Mouse (Mus musculus) forebrain, embryonic 16.5 days (tissue): Measurements from ENCODE around the gene Neu3. TPM values are rescaled to one million over a fixed set of nuclear protein-coding genes. Genes with fewer than 3 reads are reported as not detected.

Source experiments
- ATAC-seq: fragments of 200-750 bp; cut with Nextera tagmentation; 2 replicates; pipeline ENCODE4 v1.8.0; 2017; ENCODE audit warnings: mild to moderate bottlenecking, moderate library complexity
- H3K27ac ChIP-seq: fragments of 300-500 bp; sonication (generic); 2 replicates; pipeline ENCODE4 v1.5.1; 2014; ENCODE audit warnings: low read length, control low read depth
- H3K27me3 ChIP-seq: fragments of 300-500 bp; sonication (generic); replicated peaks from 2 replicates; pipeline ENCODE4 v1.6.1; 2014; ENCODE audit warnings: low read length; ENCODE audit not compliant: control insufficient read depth, insufficient read depth
- H3K36me3 ChIP-seq: fragments of 300-500 bp; sonication (generic); 2 replicates; pipeline ENCODE4 v1.6.1; 2014; ENCODE audit not compliant: control insufficient read depth, insufficient read depth
- H3K4me1 ChIP-seq: fragments of 300-500 bp; sonication (generic); replicated peaks from 2 replicates; pipeline ENCODE4 v1.6.1; 2014; ENCODE audit warnings: low read length; ENCODE audit not compliant: control insufficient read depth, insufficient read depth
- H3K4me2 ChIP-seq: fragments of 300-500 bp; sonication (generic); 2 replicates; pipeline ENCODE4 v1.6.1; 2014; ENCODE audit warnings: mild to moderate bottlenecking, low read length, control low read depth
- H3K4me3 ChIP-seq: fragments of 300-500 bp; sonication (generic); replicated peaks from 2 replicates; pipeline ENCODE4 v1.5.1; 2014; ENCODE audit warnings: mild to moderate bottlenecking, low read length, control low read depth
- H3K9ac ChIP-seq: fragments of 300-500 bp; sonication (generic); replicated peaks from 2 replicates; pipeline ENCODE4 v1.6.1; 2014; ENCODE audit warnings: low read depth, low read length, control low read depth
- H3K9me3 ChIP-seq: fragments of 300-500 bp; sonication (generic); 2 replicates; pipeline ENCODE4 v1.6.1; 2016; ENCODE audit warnings: low read length; ENCODE audit not compliant: control insufficient read depth
- WGBS: fragments of 180-500 bp; shearing (Covaris S2); extraction: QIAGEN DNeasy Blood & Tissue Kit; methylation state at CpG from one replicate; pipeline ENCODE4 v1.1.7; 2014; 5-methylcytosine and 5-hydroxymethylcytosine counted together
- polyA plus RNA-seq: library from polyadenylated mRNA; unstranded; fragments of >200 nt; fragmentation: Nextera tagmentation; extraction: Ambion mirVana; gene quantifications from 2 replicates; pipeline ENCODE4 v1.2.1, GENCODE M21; 2015

The Neu3 gene
- polyA plus RNA-seq, result 1.6 and 1.7 TPM in 2 replicates

DNA sequence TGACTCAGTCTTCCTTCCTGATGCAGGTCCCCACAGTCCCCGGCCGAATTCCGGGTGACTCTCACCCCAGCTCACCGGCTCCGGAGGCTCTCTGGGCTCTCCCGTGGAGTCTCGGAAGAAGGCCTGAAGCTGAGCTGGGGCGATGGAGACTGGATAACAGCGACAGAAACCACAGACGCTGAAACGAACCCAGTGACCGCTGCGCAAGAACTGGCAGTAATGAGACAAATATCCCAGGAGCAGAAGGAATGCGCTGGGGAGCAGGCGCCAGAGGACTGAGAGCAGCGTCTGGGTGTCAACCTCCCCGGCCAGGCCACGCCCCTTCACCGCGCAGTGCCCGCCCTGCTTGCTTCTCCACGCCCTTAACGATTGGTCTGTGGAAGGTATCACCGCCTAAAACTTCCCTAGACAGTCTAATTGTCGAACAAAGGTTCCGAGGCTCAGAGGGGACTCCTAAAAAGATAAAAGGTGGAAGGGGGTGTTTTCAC is at the start of gene Neu3:
Neu3 (minus strand) TSS at position 335 of the 488 bp plus-strand sequence.
- H3K27ac ChIP-seq, result peak within 1 kb of the TSS; percentile 30; the same call in 1 of the 2 replicates
- H3K4me3 ChIP-seq, result peak within 1 kb of the TSS; percentile 45
- H3K27me3 ChIP-seq, result no peaks in the 10 kb centered on the region
- H3K9me3 ChIP-seq, result no peaks in the 10 kb centered on the region
- ATAC-seq, result peak; percentile 98
- peaks cover 7% of the 10 kb centered on the region for H3K4me1 ChIP-seq
- peak within 1 kb of the TSS; percentile 62 for H3K4me2 ChIP-seq
- no peaks in the 10 kb centered on the region for H3K36me3 ChIP-seq
- 1% methylated on average over 26 of the region's 26 CpGs for WGBS
- H3K9ac ChIP-seq, result peak within 1 kb of the TSS; percentile 57

DNA sequence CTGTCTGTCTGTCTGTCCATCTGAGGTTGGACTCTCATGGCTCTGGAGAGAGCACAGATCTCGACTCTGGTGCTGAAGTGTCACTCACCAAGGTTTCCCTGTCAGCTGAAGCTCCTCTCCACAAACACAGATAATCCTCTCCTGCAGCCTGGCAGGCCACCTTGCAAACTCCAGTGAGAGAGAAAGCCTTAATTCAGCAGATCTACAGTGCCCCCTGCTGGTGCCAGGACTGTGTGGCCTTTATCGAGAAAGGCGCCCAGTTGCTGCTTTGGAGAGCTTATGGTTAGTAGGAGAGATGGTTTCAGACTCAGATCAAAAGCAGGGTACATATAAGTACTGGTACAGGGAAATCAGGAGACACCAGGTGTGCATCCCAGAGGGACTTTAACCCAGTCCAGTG is 48.1 kb upstream of the Neu3 start:
- Histone ChIP-seq H3K9ac (no peak overlapping the region), H3K4me2 (no peak overlapping the region), H3K4me3 (no peak overlapping the region), H3K36me3 (no peaks in the 10 kb centered on the region), H3K9me3 (no peaks in the 10 kb centered on the region), H3K27me3 (no peaks in the 10 kb centered on the region), H3K4me1 (no peaks in the 10 kb centered on the region), H3K27ac (no peak overlapping the region)
- WGBS, result 2% methylated on average over 3 of the region's 3 CpGs
- 0 out of 2 replicates have a peak, but pooled peaks have one; percentile 20 for ATAC-seq

DNA sequence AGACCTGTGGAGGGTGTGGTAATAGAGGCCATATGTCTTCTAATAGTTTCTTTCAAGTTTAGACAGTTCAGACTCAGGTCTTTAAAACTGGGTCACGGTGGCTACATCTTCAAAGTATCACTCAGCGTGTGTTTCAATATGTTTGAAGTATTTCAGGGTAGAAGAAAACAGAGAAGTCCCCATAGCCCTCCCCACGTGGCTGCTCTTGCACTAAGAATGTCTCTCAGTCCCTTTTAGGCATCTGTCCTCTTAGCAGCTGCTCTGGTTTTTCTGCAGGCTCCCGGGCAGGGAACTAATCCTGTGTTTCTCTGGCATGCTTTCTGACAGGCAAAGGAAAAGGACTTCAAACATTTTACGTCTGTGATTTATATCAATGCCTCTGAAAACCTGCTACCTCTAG is 47.7 kb upstream of the Neu3 start:
- Histone ChIP-seq H3K27me3 (no peaks in the 10 kb centered on the region), H3K4me2 (no peak overlapping the region), H3K9ac (no peak overlapping the region), H3K4me1 (no peaks in the 10 kb centered on the region), H3K36me3 (no peaks in the 10 kb centered on the region), H3K9me3 (no peaks in the 10 kb centered on the region), H3K27ac (no peak overlapping the region), H3K4me3 (no peak overlapping the region)
- ATAC-seq, result no peak
- 52% methylated on average over 5 of the region's 5 CpGs for WGBS

DNA sequence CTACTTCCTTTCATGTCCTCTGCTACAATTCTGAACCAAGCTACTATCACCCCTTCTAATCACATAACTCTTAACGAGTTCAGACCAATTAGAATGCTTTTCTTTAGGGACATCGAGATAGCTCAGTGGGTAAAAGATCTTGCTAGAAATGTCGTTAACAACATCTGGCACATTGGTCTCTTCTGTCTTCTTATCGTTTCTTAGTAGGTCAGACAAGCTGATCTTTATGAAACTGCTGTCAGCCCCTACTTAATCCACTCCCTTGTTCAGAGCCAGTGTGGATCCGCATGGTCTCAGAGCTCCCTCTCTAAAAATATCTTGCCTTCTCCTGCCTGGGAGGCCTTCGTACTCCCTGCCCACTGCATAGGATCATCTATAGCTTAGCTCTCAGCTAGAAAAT is 45.7 kb upstream of the Neu3 start:
- H3K4me1 ChIP-seq, result no peaks in the 10 kb centered on the region
- no peak overlapping the region for H3K27ac ChIP-seq
- no peaks in the 10 kb centered on the region for H3K9me3 ChIP-seq
- no peak overlapping the region for H3K4me3 ChIP-seq
- no peaks in the 10 kb centered on the region for H3K27me3 ChIP-seq
- H3K4me2 ChIP-seq, result no peak overlapping the region
- ATAC-seq, result no peak
- no peaks in the 10 kb centered on the region for H3K36me3 ChIP-seq
- WGBS, result 47% methylated on average over 6 of the region's 6 CpGs
- no peak overlapping the region for H3K9ac ChIP-seq

DNA sequence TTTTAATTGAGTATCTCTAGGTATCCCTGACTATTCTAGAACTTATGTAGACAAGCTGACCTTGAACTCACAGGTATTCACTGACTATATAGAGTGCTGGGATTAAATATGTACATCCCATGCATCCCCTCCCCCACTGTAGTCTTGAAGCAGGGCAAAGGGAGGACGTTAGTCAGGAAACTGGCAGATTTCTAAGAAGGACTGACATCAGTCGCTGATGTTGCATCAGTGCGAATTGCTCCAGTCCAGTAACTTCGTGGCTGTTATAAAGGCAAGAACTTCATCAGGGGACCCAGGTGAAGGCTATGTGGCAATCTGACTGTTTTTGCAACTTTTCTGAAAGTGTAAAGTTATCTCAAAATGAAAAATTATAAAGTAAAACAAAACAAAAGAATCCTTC is 41.1 kb upstream of the Neu3 start:
- WGBS, result 75% methylated on average over 4 of the region's 4 CpGs
- Histone ChIP-seq H3K27ac (no peak overlapping the region), H3K4me2 (no peak overlapping the region), H3K4me1 (no peaks in the 10 kb centered on the region), H3K4me3 (no peak overlapping the region), H3K27me3 (no peaks in the 10 kb centered on the region), H3K9me3 (no peaks in the 10 kb centered on the region), H3K36me3 (no peaks in the 10 kb centered on the region), H3K9ac (no peak overlapping the region)
- no peak for ATAC-seq

DNA sequence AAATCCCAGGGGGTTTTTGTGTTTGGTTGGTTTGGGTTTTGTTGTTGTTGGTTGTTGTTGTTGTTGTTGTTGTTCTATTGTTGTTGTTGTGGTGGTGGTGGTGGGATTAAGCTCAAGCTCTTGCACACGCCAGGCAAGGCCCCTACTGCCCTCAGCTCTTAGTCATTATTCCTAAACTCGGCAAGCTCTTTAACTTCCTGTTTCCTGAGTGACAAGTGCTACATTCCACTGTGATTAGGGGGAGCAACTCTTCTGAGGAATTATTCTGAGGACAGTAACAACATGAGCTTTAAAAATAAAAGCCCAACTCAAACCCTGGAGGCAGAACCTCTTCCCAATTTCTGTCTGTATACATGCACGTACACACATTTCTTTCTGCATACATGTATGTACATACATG is 37.0 kb upstream of the Neu3 start:
- Histone ChIP-seq H3K4me3 (no peak overlapping the region), H3K36me3 (no peaks in the 10 kb centered on the region), H3K9me3 (no peaks in the 10 kb centered on the region), H3K4me1 (no peaks in the 10 kb centered on the region), H3K27me3 (no peaks in the 10 kb centered on the region), H3K27ac (no peak overlapping the region), H3K4me2 (no peak overlapping the region), H3K9ac (no peak overlapping the region)
- no peak for ATAC-seq
- WGBS, result 41% methylated on average over 3 of the region's 3 CpGs

DNA sequence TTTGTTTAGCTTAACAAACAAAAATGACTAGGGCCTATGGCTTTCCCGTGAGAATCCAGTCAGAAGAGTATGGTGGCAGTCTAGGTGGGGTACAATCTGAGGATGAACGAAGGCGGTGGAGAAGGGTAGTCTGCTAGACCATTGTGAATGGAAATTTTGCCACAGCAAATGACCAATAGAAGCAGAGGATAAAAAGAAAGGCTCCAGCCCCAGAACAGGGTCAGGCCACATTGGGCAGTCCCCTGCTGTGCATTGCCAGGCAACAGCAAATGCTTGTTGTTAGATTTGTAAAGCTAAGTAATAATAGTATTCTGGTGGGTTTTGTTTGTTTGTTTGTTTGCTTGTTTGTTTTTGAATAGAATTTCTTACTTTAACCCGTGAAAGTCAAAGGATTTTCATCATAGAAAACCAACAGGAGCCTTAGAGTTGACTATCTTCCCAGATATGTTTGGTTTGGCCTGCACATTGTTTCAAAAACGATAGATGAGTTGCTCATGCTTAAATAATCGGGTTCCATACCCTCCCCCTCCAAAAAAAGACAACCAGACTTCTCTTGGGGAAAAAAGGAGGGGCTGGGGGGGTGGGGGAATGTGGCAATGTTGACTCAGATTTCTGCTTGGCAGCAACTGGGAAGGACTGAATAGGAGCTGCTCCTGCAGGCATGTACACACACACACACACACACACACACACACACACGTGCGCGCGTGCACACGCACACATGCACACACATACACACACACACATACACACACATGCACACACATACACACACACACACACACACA is 36.2 kb upstream of the Neu3 start:
- ATAC-seq, result no peak
- 32% methylated on average over 11 of the region's 11 CpGs for WGBS
- no peak overlapping the region for H3K4me2 ChIP-seq
- no peaks in the 10 kb centered on the region for H3K36me3 ChIP-seq
- H3K4me3 ChIP-seq, result no peak overlapping the region
- H3K27me3 ChIP-seq, result no peaks in the 10 kb centered on the region
- no peak overlapping the region for H3K27ac ChIP-seq
- no peaks in the 10 kb centered on the region for H3K4me1 ChIP-seq
- no peaks in the 10 kb centered on the region for H3K9me3 ChIP-seq
- no peak overlapping the region for H3K9ac ChIP-seq

DNA sequence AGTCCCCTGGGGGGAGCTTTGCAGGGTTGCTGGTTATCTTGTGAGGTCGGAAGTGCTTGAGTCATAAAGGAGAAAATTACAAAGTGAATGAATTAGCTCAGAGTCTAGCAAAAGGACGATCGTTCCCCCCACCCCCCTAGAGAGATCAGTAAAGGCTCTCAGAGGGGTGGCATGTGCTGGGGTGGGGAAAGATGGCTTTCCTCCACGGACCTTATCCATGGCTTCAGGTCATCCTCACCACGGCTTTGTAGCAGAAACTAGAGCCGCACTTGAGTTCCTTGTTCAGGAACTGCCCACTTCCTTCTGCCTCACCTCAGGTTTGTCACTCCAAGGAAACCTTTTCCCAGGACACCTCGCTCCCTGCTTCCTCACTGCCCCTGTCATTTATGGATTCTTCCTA is 35.1 kb upstream of the Neu3 start, which contains the start of gene Spcs2:
Spcs2 (minus strand) TSS at position 101 of the 400 bp plus-strand sequence.
- Histone ChIP-seq H3K4me2 (no peak within 1 kb of the TSS), H3K9me3 (no peaks in the 10 kb centered on the region), H3K4me3 (no peak within 1 kb of the TSS), H3K27ac (no peak within 1 kb of the TSS), H3K27me3 (no peaks in the 10 kb centered on the region), H3K9ac (no peak within 1 kb of the TSS), H3K4me1 (0 out of 2 replicates have a peak, but pooled peaks cover 2% of the 10 kb centered on the region), H3K36me3 (no peaks in the 10 kb centered on the region)
- ATAC-seq, result no peak
- 53% methylated on average over 7 of the region's 7 CpGs for WGBS

DNA sequence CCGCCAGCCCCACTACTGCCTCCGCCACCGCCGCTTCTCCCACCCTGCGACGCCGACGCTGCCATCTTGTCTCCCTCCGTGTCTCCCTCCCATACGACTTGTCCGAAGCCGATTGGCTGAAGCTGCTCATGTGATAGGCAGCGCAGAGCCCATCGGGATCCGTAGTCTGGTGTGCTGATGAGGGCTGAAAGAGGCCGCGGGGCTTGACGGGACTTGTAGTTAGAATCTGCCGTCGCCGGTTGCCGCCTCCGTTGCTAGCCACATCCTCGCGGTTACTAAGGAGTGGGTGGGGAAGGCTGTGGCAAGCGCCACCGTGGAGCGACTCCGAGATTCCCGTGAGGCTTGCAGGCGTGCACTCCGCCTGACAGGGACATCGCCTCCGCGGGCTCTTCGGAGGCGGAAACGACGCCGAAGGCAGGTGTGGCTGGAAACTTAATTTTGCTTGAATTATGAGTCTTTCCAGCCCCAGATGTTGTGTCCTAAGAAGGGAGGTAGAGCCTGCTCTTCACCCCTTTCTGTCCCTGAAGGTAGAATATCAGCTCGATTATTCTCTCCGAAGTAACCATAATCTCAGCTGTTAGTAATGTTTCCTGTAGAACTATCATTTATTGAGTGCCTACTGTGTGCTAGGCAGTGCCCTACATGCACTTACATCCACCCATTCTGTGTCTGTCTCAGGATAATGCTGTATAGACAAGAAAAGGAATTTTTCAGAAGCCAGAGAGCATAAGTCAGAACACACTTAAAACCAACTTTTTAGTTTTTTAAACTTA is 30.8 kb upstream of the Neu3 start, which contains the start of gene Xrra1:
Xrra1 (plus strand) TSS at position 304 of the 773 bp plus-strand sequence.
- H3K4me1 ChIP-seq, result peaks cover 19% of the 10 kb centered on the region
- ATAC-seq, result peak; percentile 99

More for the DNA sequence above, 30.8 kb upstream of the Neu3 start, which contains the start of gene Xrra1:
- peak within 1 kb of the TSS; percentile 93 for H3K4me3 ChIP-seq
- H3K27me3 ChIP-seq, result no peaks in the 10 kb centered on the region
- H3K36me3 ChIP-seq, result peaks cover 3% of the 10 kb centered on the region; the same call in 1 of the 2 replicates
- WGBS, result under 1% methylated on average over 42 of the region's 42 CpGs
- no peaks in the 10 kb centered on the region for H3K9me3 ChIP-seq
- H3K4me2 ChIP-seq, result peak within 1 kb of the TSS; percentile 93
- H3K9ac ChIP-seq, result peak within 1 kb of the TSS; percentile 91
- peak within 1 kb of the TSS; percentile 86 for H3K27ac ChIP-seq
